Mouse (Mus musculus) NIH3T3 (cell line): ENCODE data around the gene Psmd7.

Source experiments
- DNase-seq: peaks from one replicate; pipeline ENCODE4 v3.0.0-alpha.2; 2012; ENCODE audit warnings: low read depth

Gene Psmd7

DNA sequence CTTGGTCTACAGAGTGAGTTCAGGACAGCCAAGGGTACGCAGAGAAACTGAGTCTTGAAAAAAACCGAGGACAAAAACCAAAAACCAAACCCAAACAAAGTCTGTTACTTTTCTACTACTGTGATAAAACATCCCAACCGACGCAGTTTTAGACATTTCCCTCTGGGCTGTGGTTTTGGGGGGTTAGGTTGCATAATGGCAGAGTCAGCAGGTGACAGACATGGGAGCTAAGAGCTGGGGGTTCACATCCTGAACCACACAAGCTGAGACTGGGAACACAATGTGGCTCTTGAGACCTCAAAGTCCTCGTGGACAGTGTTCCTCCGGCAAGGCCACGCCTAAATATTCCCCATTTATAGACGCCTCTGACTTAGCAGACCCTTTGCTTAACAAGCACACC, 10.1 kb downstream of the Psmd7 start:
- no peak for DNase-seq

DNA sequence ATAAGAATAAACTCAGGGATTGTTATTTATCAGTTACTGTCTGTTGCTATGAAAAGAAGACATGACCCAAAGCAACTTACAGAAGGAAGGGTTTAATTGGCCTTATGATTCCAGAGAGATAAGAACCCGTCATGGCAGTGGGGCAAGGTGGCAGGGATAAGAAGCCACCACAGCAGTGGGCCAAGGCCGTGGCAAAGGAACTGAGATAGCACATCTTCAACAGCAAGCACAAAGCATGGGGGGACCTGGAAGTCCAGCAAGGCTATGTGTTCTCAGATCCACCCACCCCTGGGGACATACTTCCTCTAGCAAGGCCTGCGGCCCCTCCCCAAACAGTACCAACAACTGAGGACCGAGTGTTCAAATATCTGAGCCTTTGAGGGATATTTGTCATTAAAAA, 10.6 kb downstream of the Psmd7 start:
- no peak for DNase-seq

DNA sequence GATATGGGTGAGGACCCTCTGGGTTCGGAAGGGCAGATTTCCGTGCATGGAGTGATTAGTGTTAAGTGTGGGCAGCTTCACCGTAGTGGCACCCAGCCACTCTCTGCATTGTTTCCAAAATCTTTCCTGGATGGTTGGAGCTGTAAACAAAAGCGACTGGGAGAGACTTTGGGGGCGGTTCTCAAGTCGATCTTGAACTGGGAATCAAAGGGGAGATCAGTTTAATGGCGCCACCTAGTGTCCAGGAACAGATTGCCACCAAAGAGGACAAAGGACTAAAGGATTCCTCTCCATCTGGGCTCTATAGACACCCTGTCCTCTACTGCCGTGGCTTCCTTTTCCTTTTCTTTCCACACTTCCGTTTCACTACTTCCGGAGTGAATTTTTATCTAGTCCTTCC, 11.6 kb downstream of the Psmd7 start:
- peak; percentile 96 for DNase-seq

DNA sequence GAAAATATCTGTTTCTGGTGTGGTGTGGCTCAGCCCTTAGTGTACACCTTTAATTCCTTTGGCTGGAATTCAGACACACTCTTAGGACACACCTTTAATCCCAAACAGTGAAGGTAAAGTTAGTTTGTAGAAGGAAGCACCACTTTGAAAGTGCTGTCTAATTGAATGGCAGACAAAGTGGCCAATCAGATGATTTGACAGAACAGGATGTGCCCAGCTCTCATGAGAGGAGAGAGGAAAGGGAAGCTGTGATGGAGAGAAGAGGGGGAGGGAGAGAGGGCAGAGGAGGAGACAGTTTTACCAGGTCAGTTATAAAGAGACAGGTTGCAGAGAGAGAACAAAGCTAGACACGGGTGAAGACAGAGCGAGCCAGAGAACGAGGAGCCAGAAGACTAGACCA, 13.5 kb downstream of the Psmd7 start:
- DNase-seq: no peak

DNA sequence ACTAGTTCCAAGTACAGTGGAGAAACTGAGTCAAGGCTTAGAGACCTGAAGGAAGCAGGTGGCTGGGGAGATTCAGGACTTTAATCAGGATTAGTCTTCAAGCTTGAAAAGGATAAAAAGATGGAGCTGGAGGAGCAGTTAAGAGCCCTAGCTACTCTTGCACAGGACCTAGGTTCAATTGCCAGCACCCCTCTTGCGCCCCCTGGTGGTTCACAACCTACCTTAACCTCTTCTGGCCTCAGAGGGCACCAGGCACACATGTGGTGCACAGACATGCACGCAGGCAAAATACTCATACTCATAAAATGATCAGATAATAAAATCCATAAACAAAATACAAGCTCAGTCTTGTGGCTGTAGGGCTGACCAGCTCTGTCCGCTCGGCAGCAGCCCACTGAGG, 15.8 kb downstream of the Psmd7 start:
- peak; percentile 85 for DNase-seq

DNA sequence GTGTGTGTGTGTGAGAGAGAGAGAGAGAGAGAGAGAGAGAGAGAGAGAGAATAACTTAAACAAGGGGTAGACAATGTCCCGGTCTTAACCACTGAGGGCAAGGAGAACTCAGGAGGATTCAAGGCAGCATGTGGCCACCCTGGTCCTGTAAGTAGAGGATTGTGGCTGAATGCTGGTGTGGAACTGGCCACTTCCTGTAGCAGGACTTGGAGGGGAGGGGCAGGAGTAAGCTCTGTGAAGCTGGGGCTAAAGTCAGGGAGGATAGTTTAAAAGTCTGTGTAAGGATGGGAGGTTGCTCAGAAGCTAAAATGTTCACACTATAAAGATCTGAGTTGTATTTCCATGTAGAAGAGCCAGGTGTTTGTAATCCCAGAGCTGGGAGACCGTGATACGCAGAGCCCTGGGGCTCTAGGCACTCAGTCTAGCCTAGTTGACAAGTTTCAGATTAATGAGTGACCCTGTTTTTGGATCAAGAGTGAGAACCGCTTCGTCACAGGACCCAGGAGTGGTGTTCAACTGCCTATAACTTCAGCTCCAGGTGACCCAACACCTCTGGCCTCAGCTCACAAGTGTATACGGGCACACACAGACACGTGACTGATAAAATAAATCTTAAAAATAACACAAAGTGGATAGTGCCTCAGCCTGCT, 16.7 kb downstream of the Psmd7 start:
- DNase-seq: peak; percentile 20

DNA sequence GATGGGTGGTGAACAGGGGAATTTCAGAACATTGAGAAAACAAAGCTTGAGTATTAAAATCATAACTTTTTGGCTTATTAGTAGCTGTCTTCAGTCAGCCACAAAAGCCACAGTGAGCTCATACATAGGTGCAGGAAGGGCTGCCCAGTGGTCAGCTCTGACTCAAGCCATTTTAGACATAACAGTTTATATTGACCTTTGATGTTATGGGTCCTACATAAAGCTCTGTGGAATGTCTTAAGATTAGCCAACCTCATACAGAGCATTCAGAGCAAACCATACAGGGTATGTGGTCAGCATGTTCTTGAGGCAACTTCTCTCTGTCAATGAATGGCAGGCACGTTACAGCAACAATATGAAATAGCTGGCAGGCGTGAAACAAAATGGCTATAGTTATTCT, 17.2 kb downstream of the Psmd7 start:
- peak; percentile 75 for DNase-seq

DNA sequence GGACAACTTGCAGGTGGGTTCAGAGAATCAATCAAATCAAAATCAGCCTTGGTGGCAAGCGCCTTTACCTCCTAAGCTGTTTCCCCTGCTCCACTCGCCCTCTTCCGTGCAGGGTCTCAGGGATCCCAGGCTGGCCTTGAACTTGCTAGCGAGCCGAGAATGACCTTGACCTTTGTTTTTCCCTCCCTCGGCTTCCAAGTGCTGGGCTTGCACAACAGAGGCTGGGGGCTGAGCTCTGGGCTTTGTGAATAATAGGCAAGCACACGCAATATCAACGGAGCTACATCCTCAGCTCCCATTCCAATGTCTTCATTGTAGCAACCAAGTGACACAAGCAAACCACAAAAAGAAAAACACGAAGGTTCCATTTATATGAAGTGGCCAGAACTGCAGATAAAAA, 26.1 kb downstream of the Psmd7 start:
- peak; percentile 31 for DNase-seq

DNA sequence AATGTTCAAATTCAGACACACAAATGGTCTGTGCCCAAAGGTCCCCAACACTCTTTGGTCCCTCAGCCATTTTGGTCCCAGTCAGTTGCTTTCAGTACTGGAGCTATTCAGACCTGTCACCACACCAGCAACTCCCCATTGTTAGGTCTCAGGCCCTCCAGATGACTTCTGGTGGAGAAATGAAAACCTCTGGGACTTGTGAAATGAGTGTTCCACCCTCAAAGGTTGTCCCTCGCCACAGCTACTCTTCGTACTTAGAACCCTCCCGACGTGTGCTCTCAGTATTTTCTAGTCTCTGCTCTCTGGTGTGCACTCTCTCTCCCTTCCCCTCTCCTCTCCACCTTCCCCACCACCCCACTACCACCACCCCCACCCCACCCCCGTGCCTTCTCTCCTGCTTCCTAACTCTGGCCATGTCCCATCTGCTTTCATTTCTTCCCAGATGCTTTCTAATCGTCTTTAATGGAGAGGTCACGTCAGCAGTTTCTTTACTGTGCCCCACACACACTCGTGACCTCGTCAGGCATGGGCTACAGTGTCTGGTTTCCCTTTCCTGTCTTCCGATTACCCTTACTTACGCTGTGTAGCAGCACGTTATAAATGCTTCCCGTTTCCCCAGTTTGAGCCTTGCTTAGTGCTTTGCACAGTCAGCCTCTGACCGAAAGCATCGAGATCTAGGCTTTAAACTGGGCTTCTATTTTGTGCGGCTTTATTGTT, 27.3 kb downstream of the Psmd7 start:
- DNase-seq: no peak

DNA sequence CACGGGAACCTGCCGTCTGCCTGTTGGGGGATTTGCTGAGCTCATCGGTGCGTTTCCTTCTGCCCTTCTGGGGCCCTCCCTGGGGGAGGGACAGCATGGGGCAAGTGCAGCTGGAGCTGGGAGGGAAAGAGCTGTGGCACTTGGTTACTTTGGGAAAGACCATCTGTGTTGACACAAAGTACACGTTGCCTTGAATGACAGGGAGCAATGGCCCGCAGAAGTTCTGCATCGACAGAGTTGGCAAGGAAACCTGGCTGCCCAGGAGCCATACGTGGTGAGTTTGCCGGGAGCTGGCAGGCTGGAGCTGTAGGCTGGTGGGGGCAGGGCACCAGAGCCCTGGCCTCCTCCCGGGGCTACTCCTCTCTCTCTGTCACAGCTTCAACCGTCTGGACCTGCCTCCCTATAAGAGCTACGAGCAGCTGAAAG, 31.7 kb downstream of the Psmd7 start:
- no peak for DNase-seq

DNA sequence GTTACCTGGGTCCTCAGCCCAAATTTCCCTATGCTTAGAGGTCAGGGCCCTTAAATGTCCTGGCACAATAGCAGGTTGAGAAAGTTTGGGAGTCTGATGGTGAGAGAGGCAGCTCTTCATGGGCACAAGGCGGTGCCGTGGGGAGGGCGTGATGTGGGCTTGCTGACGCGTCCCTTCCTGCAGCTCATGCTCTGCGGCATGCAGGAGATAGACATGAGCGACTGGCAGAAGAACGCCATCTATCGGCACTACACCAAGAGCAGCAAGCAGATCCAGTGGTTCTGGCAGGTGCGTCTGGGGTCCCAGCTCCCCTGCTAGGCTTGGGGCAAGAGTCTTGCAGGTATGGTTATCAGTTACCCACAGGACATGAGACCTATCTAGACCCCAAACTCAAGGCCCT, 33.0 kb downstream of the Psmd7 start:
- DNase-seq: no peak

DNA sequence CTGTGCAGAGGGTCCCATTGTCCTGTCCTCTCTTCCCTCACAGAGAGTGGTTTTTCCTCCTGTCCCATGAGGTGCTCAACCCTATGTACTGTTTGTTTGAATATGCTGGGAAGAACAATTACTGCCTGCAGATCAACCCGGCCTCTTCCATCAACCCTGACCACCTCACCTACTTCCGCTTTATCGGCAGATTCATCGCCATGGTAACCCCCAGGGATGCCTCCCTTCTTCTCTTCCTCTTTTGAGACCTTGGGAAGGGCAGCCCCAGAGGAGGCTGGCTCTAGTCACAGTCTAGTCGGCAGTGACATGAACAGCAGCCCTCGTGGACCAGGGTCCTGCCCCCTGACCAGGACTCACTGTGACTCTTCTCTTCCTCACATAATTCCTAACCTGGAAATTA, 36.0 kb downstream of the Psmd7 start:
- DNase-seq: no peak

DNA sequence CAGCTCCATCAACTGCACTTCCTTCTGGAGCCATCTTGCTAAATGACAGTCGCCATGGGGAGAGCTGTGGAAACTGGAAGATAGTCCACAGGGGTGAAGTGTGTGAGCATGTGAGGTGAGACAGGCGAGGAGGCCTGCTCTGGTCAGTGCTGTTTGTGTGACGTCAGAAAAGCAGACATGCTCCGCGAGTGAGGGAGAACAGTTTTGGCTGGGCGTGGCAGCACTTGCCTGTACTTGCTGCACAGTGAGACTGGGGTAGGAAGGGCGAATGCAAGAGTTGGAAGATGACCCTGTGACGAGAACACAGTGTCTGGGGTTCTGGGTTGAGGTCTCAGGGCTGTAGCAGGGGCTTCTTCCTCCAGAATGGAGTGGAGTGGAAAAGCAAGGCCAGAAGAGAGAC, 41.4 kb downstream of the Psmd7 start:
- DNase-seq: no peak

DNA sequence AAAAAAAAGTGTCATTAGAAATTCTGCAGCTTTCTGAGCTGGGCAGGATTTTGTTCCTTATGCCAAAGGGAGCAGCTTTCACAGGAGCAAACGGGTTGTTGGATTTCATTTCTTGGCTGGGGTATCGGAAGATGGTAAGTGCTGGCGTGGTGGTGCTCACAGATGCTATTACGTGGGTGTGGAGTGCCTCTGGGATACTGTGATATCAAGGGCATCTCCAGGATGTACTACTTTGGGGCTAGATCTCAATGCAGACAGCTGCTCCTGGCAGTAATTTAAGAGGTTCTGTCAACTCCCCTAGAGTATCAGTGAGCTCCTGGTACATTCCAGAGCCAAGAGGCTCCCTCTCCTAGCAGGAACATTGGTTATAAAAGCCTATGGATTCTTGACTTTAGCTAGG, 42.1 kb downstream of the Psmd7 start:
- DNase-seq: no peak

DNA sequence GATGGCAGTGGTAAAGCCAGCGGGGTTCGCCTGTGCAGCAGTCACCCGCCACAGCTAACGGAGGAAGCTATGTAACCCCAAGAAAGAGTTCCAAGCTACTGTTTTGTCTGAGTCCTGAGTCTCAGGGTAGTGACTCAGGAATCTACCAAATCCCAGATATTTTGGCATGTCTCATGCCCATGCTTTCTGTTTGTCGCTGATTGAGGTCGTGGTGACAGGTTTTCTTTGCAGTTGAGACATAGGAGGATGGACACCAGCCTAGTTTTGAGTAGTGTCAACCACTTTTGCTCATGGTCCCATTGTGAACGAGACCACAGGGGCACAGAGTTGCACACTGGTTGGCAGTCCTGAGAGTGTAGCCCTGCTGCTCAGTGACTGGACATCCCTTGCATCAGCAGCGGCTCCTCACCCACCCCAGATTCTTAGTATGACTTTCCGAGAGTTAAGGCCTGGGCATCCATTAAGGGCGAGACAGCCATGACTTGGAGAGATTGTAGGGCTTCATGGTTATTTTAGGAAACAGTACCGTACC, 42.6 kb downstream of the Psmd7 start:
- peak; percentile 40 for DNase-seq

DNA sequence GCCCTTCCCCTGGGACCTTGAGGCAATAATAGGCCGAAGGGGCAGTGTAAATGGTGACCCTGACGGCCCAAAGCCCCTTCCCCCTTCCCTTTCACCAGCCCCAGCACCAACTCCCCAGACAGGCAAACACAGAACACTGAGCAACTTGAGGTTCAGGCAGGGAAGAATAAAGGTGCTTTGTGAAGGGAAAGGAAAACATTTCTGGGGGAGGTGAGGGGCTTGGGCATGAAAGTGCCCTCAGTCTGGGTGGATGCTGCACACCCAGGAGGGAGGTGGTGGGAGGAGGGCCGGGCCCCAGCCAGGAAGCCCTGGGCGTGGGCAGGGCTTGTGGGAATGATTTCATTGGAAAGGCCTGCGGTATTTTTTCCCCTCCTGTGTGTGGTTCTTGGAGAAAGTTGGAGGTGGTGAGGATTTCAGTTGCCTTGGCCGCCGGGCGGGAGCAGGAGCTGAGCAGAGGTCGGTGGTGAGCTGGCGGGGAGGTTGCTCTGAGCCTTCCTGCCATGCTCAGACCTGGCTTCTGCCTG, 43.6 kb downstream of the Psmd7 start:
- peak; percentile 90 for DNase-seq

DNA sequence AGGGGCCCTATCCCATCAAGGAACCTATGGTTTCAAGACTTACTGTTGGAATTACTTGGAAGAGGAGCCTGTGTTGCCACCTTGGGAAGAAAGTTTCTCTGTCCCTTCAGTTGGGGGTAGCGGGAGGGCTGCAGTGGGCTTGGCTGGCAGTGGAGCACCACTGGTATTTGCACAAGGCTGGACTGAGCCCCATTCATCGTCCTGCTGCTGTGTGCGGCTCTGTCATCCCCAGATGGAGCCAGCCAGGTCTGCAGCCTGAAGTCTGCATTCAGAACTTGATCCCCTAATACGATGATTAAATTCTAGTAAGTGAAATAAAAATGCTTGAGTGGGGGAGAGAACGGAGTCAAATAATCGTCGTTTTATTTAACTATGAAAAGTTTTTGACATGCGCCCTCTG, 44.1 kb downstream of the Psmd7 start:
- no peak for DNase-seq

DNA sequence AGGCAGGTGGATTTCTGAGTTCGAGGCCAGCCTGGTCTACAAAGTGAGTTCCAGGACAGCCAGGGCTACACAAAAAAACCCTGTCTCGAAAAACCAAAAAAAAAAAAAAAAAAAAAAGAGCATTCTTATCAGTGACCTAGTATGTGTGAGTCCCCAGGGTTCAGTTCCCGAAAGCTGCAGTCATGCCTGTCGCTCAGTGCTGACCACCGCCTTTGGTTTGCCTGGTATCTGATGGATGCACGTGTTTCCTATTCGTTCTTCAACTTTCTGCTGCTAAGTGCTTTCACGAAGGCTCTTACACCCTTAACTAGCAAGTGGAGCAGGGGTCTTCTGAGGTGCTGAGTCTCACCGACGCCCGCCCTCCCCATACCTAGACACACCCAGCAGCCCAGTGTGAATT, 44.5 kb downstream of the Psmd7 start:
- DNase-seq: no peak

DNA sequence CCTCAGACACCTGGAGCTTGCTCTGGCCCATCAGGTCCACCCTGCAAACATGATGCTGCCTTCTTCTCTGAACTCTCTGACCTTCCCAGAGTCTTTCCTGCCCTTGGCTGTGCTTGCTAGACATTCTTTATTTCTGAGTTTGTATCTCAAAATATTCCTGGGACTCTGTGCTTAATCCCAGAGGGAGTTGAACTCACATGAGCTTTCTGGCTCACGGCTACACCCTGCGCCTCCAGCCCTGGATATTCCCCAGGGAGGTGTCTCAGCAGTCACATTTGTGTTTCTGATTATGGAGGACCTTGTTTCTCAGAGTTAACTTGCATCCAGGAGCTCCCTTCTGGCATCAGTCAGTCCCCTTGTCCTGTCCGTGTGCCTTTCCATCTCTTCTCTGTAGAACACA, 46.1 kb downstream of the Psmd7 start:
- peak; percentile 48 for DNase-seq

DNA sequence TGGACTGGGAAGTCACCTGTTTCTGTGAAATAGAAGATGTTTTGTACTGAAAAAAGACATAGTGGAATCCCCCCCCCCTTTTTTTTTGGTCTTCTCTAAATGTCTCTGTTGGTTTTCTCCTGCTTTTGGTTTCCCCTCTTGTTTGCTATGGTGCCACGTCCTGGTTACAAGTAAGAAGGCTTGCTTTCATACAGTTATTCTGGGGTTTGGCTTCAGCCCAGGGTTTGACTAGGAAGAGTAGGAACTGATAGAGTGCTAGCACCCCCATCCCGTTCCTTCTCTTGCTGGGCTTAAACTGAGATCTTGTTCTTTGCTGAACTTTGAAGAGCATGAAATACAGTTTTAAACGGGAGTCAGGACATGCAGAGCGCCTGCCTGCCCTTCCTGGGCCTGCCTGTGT, 46.9 kb downstream of the Psmd7 start:
- peak; percentile 36 for DNase-seq

DNA sequence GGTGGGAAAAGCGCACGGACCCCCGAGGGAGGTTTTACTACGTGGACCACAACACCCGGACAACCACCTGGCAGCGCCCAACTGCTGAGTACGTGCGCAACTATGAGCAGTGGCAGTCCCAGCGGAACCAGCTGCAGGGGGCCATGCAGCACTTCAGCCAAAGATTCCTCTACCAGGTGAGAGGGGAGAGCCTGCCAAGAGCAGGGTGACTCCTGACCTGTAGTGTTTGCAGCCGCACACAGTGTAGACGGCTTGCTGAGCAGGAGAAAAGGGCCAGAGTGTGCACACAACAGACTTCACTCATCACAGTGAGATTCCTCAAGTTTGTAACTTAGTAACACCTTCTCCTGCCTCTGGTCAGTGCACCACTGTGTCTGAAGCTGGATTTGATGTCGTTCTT, 47.6 kb downstream of the Psmd7 start:
- no peak for DNase-seq

DNA sequence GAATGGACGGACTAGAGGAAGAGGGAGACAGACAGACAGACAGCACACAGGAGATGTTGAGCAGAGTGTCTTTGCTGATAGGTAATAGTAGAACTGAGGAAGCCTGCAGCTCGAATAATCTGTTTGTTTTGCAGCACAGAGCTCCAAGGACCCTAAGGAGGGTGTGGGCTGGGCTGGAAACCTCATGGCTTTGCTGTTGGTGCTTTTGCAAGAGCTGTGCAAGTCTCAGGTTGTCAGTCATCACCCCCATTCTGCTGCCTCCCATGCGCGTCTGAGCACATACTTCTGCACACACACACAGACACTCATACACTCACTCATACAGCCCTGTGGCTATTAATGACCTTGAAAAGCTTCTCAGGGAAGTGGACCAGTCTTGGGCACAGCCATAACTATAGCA, 50.8 kb downstream of the Psmd7 start:
- DNase-seq: no peak
